Mouse (Mus musculus) midbrain, embryonic 14.5 days (tissue): Measurements from ENCODE around the gene Rtf1. TPM values are rescaled to one million over a fixed set of nuclear protein-coding genes. Genes with fewer than 3 reads are reported as not detected.

Experiments used
- ATAC-seq: fragments of 200-750 bp; cut with Nextera tagmentation; 2 replicates; pipeline ENCODE4 v1.8.0; 2017; ENCODE audit warnings: moderate number of reproducible peaks, moderate library complexity; ENCODE audit not compliant: low FRiP score, low TSS enrichment
- DNase-seq: peaks from one replicate; pipeline ENCODE4 v3.0.0-alpha.2; 2015
- H3K27ac ChIP-seq: fragments of 300-500 bp; sonication (generic); replicated peaks from 2 replicates; pipeline ENCODE4 v1.5.1; 2014; ENCODE audit warnings: mild to moderate bottlenecking, low read depth, low read length, moderate library complexity
- H3K27me3 ChIP-seq: fragments of 300-500 bp; sonication (generic); 2 replicates; pipeline ENCODE4 v1.6.1; 2014; ENCODE audit warnings: low read length, control low read depth, mixed read lengths; ENCODE audit not compliant: control insufficient read depth, insufficient read depth
- H3K36me3 ChIP-seq: fragments of 300-500 bp; sonication (generic); 2 replicates; pipeline ENCODE4 v1.6.1; 2014; ENCODE audit warnings: low read length, control low read depth; ENCODE audit not compliant: control insufficient read depth, insufficient read depth
- H3K4me1 ChIP-seq: fragments of 300-500 bp; sonication (generic); 2 replicates; pipeline ENCODE4 v1.6.1; 2014; ENCODE audit warnings: mild to moderate bottlenecking, antibody characterized with exemption, low read length, control low read depth; ENCODE audit not compliant: control insufficient read depth, insufficient read depth
- H3K4me2 ChIP-seq: fragments of 300-500 bp; sonication (generic); 2 replicates; pipeline ENCODE4 v1.6.1; 2014; ENCODE audit warnings: mild to moderate bottlenecking, low read length, moderate library complexity
- H3K4me3 ChIP-seq: fragments of 300-500 bp; sonication (generic); replicated peaks from 2 replicates; pipeline ENCODE4 v1.5.1; 2014; ENCODE audit warnings: low read depth, low read length
- H3K9ac ChIP-seq: fragments of 300-500 bp; sonication (generic); replicated peaks from 2 replicates; pipeline ENCODE4 v1.6.1; 2014; ENCODE audit warnings: mild to moderate bottlenecking, low read length, moderate library complexity
- H3K9me3 ChIP-seq: fragments of 300-500 bp; sonication (generic); 2 replicates; pipeline ENCODE4 v1.6.1; 2016; ENCODE audit warnings: low read length, control low read depth, mixed read lengths; ENCODE audit not compliant: control insufficient read depth
- WGBS: fragments of 180-500 bp; shearing (Covaris S2); extraction: QIAGEN DNeasy Blood & Tissue Kit; methylation state at CpG from one replicate; pipeline ENCODE4 v1.1.7; 2014; 5-methylcytosine and 5-hydroxymethylcytosine counted together
- polyA plus RNA-seq: library from polyadenylated mRNA; unstranded; fragments of >200 nt; fragmentation: Nextera tagmentation; extraction: Ambion mirVana; gene quantifications from 2 replicates; pipeline ENCODE4 v1.2.1, GENCODE M21; 2014

Rtf1 gene
- polyA plus RNA-seq, 1 experiment from 2014 or later = 46.2 TPM

GRCm38 (mm10) chr2:119742461-119743175 lies 67.8 kb downstream of the Rtf1 start:
- ATAC-seq (peak; percentile 44), DNase-seq (peak; percentile 47)
- WGBS = under 1% methylated on average over 70 of the region's 70 CpGs
- Histone ChIP-seq H3K27me3 (peaks cover 38% of the 10 kb centered on the region), H3K9me3 (no peaks in the 10 kb centered on the region), H3K4me3 (peak overlapping the region; percentile 51), H3K36me3 (no peaks in the 10 kb centered on the region), H3K9ac (peak overlapping the region; percentile 40; the same call in 1 of the 2 replicates), H3K4me1 (peaks cover 20% of the 10 kb centered on the region; the same call in 1 of the 2 replicates), H3K27ac (no peak overlapping the region), H3K4me2 (peak overlapping the region; percentile 96)

GRCm38 (mm10) chr2:119743176-119743807 lies 68.4 kb downstream of the Rtf1 start:
- H3K4me3 ChIP-seq = peak overlapping the region; percentile 51
- H3K27me3 ChIP-seq = peaks cover 38% of the 10 kb centered on the region
- H3K9me3 ChIP-seq = no peaks in the 10 kb centered on the region
- DNase-seq (no peak), ATAC-seq (peak; percentile 12; the same call in 1 of the 2 replicates)
- peak overlapping the region; percentile 40; the same call in 1 of the 2 replicates for H3K9ac ChIP-seq
- peaks cover 20% of the 10 kb centered on the region; the same call in 1 of the 2 replicates for H3K4me1 ChIP-seq
- no peaks in the 10 kb centered on the region for H3K36me3 ChIP-seq
- no peak overlapping the region for H3K27ac ChIP-seq
- WGBS = 9% methylated on average over 27 of the region's 31 CpGs
- H3K4me2 ChIP-seq = peak overlapping the region; percentile 96

GRCm38 (mm10) chr2:119743808-119744162 lies 68.9 kb downstream of the Rtf1 start:
- Histone ChIP-seq H3K9me3 (no peaks in the 10 kb centered on the region), H3K9ac (no peak overlapping the region), H3K27ac (no peak overlapping the region), H3K4me3 (peak overlapping the region; percentile 51; the same call in 1 of the 2 replicates), H3K27me3 (peaks cover 38% of the 10 kb centered on the region), H3K4me2 (peak overlapping the region; percentile 34), H3K4me1 (peaks cover 20% of the 10 kb centered on the region; the same call in 1 of the 2 replicates), H3K36me3 (no peaks in the 10 kb centered on the region)
- WGBS = 5% methylated on average over 22 of the region's 22 CpGs
- no peak for DNase-seq
- ATAC-seq = no peak

GRCm38 (mm10) chr2:119744163-119745111 lies 69.6 kb downstream of the Rtf1 start:
- H3K4me1 ChIP-seq = peaks cover 20% of the 10 kb centered on the region; the same call in 1 of the 2 replicates
- H3K4me3 ChIP-seq = peak overlapping the region; percentile 9
- WGBS = 3% methylated on average over 46 of the region's 46 CpGs
- H3K27me3 ChIP-seq = peaks cover 38% of the 10 kb centered on the region
- H3K36me3 ChIP-seq = no peaks in the 10 kb centered on the region
- H3K27ac ChIP-seq = no peak overlapping the region
- peak overlapping the region; percentile 34 for H3K4me2 ChIP-seq
- H3K9ac ChIP-seq = peak overlapping the region; percentile 4; the same call in 1 of the 2 replicates
- no peak for ATAC-seq
- DNase-seq = peak; percentile 60
- H3K9me3 ChIP-seq = no peaks in the 10 kb centered on the region

GRCm38 (mm10) chr2:119745281-119745680 lies 70.4 kb downstream of the Rtf1 start:
- H3K9ac ChIP-seq = no peak overlapping the region
- no peaks in the 10 kb centered on the region for H3K36me3 ChIP-seq
- H3K4me2 ChIP-seq = no peak overlapping the region
- peaks cover 20% of the 10 kb centered on the region; the same call in 1 of the 2 replicates for H3K4me1 ChIP-seq
- peaks cover 38% of the 10 kb centered on the region for H3K27me3 ChIP-seq
- ATAC-seq (no peak), DNase-seq (peak; percentile 39)
- 7% methylated on average over 1 of the region's 1 CpGs for WGBS
- no peak overlapping the region for H3K27ac ChIP-seq
- H3K9me3 ChIP-seq = no peaks in the 10 kb centered on the region
- H3K4me3 ChIP-seq = no peak overlapping the region

GRCm38 (mm10) chr2:119747554-119747953 lies 72.7 kb downstream of the Rtf1 start:
- Histone ChIP-seq H3K4me1 (peaks cover 7% of the 10 kb centered on the region; the same call in 1 of the 2 replicates), H3K4me2 (no peak overlapping the region), H3K9ac (no peak overlapping the region), H3K4me3 (no peak overlapping the region), H3K27ac (no peak overlapping the region), H3K27me3 (peaks cover 31% of the 10 kb centered on the region), H3K9me3 (no peaks in the 10 kb centered on the region), H3K36me3 (no peaks in the 10 kb centered on the region)
- WGBS = 84% methylated on average over 7 of the region's 7 CpGs
- no peak for ATAC-seq
- DNase-seq = no peak

- H3K4me1 ChIP-seq = no peaks in the 10 kb centered on the region
- H3K9ac ChIP-seq = no peak overlapping the region
- ATAC-seq (no peak), DNase-seq (no peak)
- H3K27me3 ChIP-seq = peaks cover 14% of the 10 kb centered on the region
- H3K27ac ChIP-seq = no peak overlapping the region
- H3K4me2 ChIP-seq = no peak overlapping the region
- 71% methylated on average over 13 of the region's 13 CpGs for WGBS
- H3K9me3 ChIP-seq = no peaks in the 10 kb centered on the region
- H3K36me3 ChIP-seq = no peaks in the 10 kb centered on the region
- H3K4me3 ChIP-seq = no peak overlapping the region
Observed at GRCm38 (mm10) chr2:119749260-119749659, 74.4 kb downstream of the Rtf1 start.

GRCm38 (mm10) chr2:119757601-119758100 lies 82.8 kb downstream of the Rtf1 start:
- Histone ChIP-seq H3K9ac (peak overlapping the region; percentile 61), H3K27me3 (peaks cover 38% of the 10 kb centered on the region), H3K9me3 (no peaks in the 10 kb centered on the region), H3K4me1 (peaks cover 9% of the 10 kb centered on the region), H3K4me2 (peak overlapping the region; percentile 99), H3K36me3 (no peaks in the 10 kb centered on the region), H3K4me3 (peak overlapping the region; percentile 61), H3K27ac (no peak overlapping the region)
- ATAC-seq (peak; percentile 48; the same call in 1 of the 2 replicates), DNase-seq (peak; percentile 33)
- 2% methylated on average over 29 of the region's 31 CpGs for whole genome bisulfite sequencing
